Mouse (Mus musculus) heart, embryonic 14.5 days (tissue): ENCODE measurements at regions not wholly inside any gene's neighbourhood (a gene's known extent, or its start where the extent isn't known, plus 50 kb on each side); places are given as distances from the start of the nearest gene placed in this dataset.

Source experiments
- ATAC-seq: fragments of 200-750 bp; cut with Nextera tagmentation; 2 replicates; pipeline ENCODE4 v1.8.0; 2017; ENCODE audit warnings: low read depth, moderate TSS enrichment; ENCODE audit not compliant: insufficient number of reproducible peaks, insufficient read depth, low FRiP score
- H3K27ac ChIP-seq, 2 experiments: fragments of 200-500 bp in 1 of 2; fragments of 300-500 bp in 1 of 2; sonication (generic) in 1 of 2; replicated peaks in 1 of 2; 2 replicates each; pipeline ENCODE4 v1.5.1; 2012 to 2014; ENCODE audit warnings: low read depth in 2 of 2, low read length in 2 of 2, control low read depth in 1 of 2, mild to moderate bottlenecking in 1 of 2, mixed read lengths in 1 of 2; ENCODE audit not compliant: control insufficient read depth in 1 of 2, insufficient read depth in 1 of 2
- H3K27me3 ChIP-seq: fragments of 300-500 bp; sonication (generic); 2 replicates; pipeline ENCODE4 v1.6.1; 2014; ENCODE audit warnings: mild to moderate bottlenecking, low read length, control low read depth; ENCODE audit not compliant: control insufficient read depth, insufficient read depth
- H3K36me3 ChIP-seq: fragments of 300-500 bp; sonication (generic); 2 replicates; pipeline ENCODE4 v1.6.1; 2014; ENCODE audit warnings: mild to moderate bottlenecking, control low read depth, low read length, mixed read lengths; ENCODE audit not compliant: control insufficient read depth, insufficient read depth
- H3K4me1 ChIP-seq, 2 experiments: fragments of 200-500 bp in 1 of 2; fragments of 300-500 bp in 1 of 2; sonication (generic) in 1 of 2; 2 replicates each; pipeline ENCODE4 v1.6.1; 2012 to 2014; ENCODE audit warnings: low read length in 2 of 2, control low read depth in 1 of 2, mixed read lengths in 1 of 2; ENCODE audit not compliant: control insufficient read depth in 2 of 2, insufficient read depth in 2 of 2
- H3K4me2 ChIP-seq: fragments of 300-500 bp; sonication (generic); 2 replicates; pipeline ENCODE4 v1.6.1; 2014; ENCODE audit warnings: mild to moderate bottlenecking, low read length
- H3K4me3 ChIP-seq, 2 experiments: fragments of 200-500 bp in 1 of 2; fragments of 300-500 bp in 1 of 2; sonication (generic) in 1 of 2; 2 replicates each; pipeline ENCODE4 v1.5.1; 2012 to 2014; ENCODE audit warnings: low read length in 2 of 2, mild to moderate bottlenecking in 2 of 2, control low read depth in 1 of 2, low read depth in 1 of 2, moderate library complexity in 1 of 2; ENCODE audit not compliant: control insufficient read depth in 1 of 2, insufficient read depth in 1 of 2
- H3K9ac ChIP-seq: fragments of 300-500 bp; sonication (generic); 2 replicates; pipeline ENCODE4 v1.6.1; 2014; ENCODE audit warnings: mild to moderate bottlenecking, low read length
- H3K9me3 ChIP-seq: fragments of 300-500 bp; sonication (generic); 2 replicates; pipeline ENCODE4 v1.6.1; 2016; ENCODE audit warnings: low read length, control low read depth; ENCODE audit not compliant: control insufficient read depth
- WGBS: fragments of 180-500 bp; shearing (Covaris S2); extraction: QIAGEN DNeasy Blood & Tissue Kit; methylation state at CpG from one replicate; pipeline ENCODE4 v1.1.7; 2014; 5-methylcytosine and 5-hydroxymethylcytosine counted together

GRCm38 (mm10) chr4:12654568-12655456 lies 483.0 kb upstream of the Fam92a start:
- Histone ChIP-seq H3K27ac (no peak overlapping the region), H3K36me3 (no peaks in the 10 kb centered on the region), H3K4me1 (peaks cover 0 to 2% of the 10 kb centered on the region in 2 experiments; a peak in 1 of 4 replicates), H3K4me3 (peak overlapping the region; percentile 16 to 31), H3K27me3 (no peaks in the 10 kb centered on the region), H3K9me3 (no peaks in the 10 kb centered on the region), H3K9ac (peak overlapping the region; percentile 31), H3K4me2 (peak overlapping the region; percentile 49)
- no peak for ATAC-seq
- 50% methylated on average over 12 of the region's 12 CpGs for WGBS

GRCm38 (mm10) chr4:12647732-12648131 lies 475.9 kb upstream of the Fam92a start:
- no peaks in the 10 kb centered on the region for H3K9me3 ChIP-seq
- H3K27me3 ChIP-seq = no peaks in the 10 kb centered on the region
- H3K36me3 ChIP-seq = no peaks in the 10 kb centered on the region
- H3K4me2 ChIP-seq = no peak overlapping the region
- 0 out of 4 replicates have a peak, but pooled peaks cover 0 to 3% of the 10 kb centered on the region in 2 experiments for H3K4me1 ChIP-seq
- ATAC-seq = no peak
- H3K27ac ChIP-seq = no peak overlapping the region
- 6% methylated on average over 3 of the region's 3 CpGs for WGBS
- H3K9ac ChIP-seq = no peak overlapping the region
- H3K4me3 ChIP-seq = no peak overlapping the region

GRCm38 (mm10) chr4:12642525-12642928 lies 470.7 kb upstream of the Fam92a start:
- Histone ChIP-seq H3K9ac (no peak overlapping the region), H3K27ac (no peak overlapping the region), H3K4me3 (no peak overlapping the region), H3K4me1 (0 out of 4 replicates have a peak, but pooled peaks cover 0 to under 1% of the 10 kb centered on the region in 2 experiments), H3K36me3 (no peaks in the 10 kb centered on the region), H3K4me2 (no peak overlapping the region), H3K9me3 (no peaks in the 10 kb centered on the region), H3K27me3 (no peaks in the 10 kb centered on the region)
- ATAC-seq = no peak
- 30% methylated on average over 4 of the region's 4 CpGs for WGBS

GRCm38 (mm10) chr4:12629375-12629821 lies 457.6 kb upstream of the Fam92a start:
- no peak overlapping the region for H3K9ac ChIP-seq
- no peak overlapping the region for H3K4me3 ChIP-seq
- no peaks in the 10 kb centered on the region for H3K27me3 ChIP-seq
- 89% methylated on average over 2 of the region's 2 CpGs for WGBS
- H3K9me3 ChIP-seq = no peaks in the 10 kb centered on the region
- ATAC-seq = no peak
- peaks cover 0 to 2% of the 10 kb centered on the region in 2 experiments; a peak in 1 of 4 replicates for H3K4me1 ChIP-seq
- no peaks in the 10 kb centered on the region for H3K36me3 ChIP-seq
- no peak overlapping the region for H3K27ac ChIP-seq
- H3K4me2 ChIP-seq = no peak overlapping the region

- ATAC-seq = no peak
- H3K9me3 ChIP-seq = no peaks in the 10 kb centered on the region
- no peak overlapping the region for H3K9ac ChIP-seq
- WGBS = 69% methylated on average over 5 of the region's 5 CpGs
- H3K4me3 ChIP-seq = no peak overlapping the region
- no peak overlapping the region for H3K4me2 ChIP-seq
- H3K4me1 ChIP-seq = peaks cover 0 to 2% of the 10 kb centered on the region in 2 experiments; a peak in 1 of 4 replicates
- H3K36me3 ChIP-seq = no peaks in the 10 kb centered on the region
- H3K27ac ChIP-seq = no peak overlapping the region
- H3K27me3 ChIP-seq = no peaks in the 10 kb centered on the region
These were observed 457.0 kb upstream of the Fam92a start for GRCm38 (mm10) chr4:12628702-12629374.

- H3K27me3 ChIP-seq = no peaks in the 10 kb centered on the region
- H3K36me3 ChIP-seq = no peaks in the 10 kb centered on the region
- ATAC-seq = no peak
- no peak overlapping the region for H3K4me3 ChIP-seq
- H3K9me3 ChIP-seq = no peaks in the 10 kb centered on the region
- H3K4me1 ChIP-seq = peaks cover 0 to 2% of the 10 kb centered on the region in 2 experiments; a peak in 1 of 4 replicates
- WGBS = 74% methylated on average over 5 of the region's 5 CpGs
- H3K4me2 ChIP-seq = no peak overlapping the region
- H3K27ac ChIP-seq = no peak overlapping the region
- no peak overlapping the region for H3K9ac ChIP-seq
These were observed 455.5 kb upstream of the Fam92a start for GRCm38 (mm10) chr4:12627158-12627871.

GRCm38 (mm10) chr4:12620756-12621270 lies 449.0 kb upstream of the Fam92a start:
- Histone ChIP-seq H3K9me3 (no peaks in the 10 kb centered on the region), H3K4me2 (no peak overlapping the region), H3K9ac (no peak overlapping the region), H3K27ac (no peak overlapping the region), H3K27me3 (no peaks in the 10 kb centered on the region), H3K4me1 (no peaks in the 10 kb centered on the region), H3K36me3 (no peaks in the 10 kb centered on the region), H3K4me3 (no peak overlapping the region)
- WGBS = 87% methylated on average over 4 of the region's 4 CpGs
- no peak for ATAC-seq
